Mouse (Mus musculus) E14TG2a.4 (cell line): ENCODE measurements around the gene Gper1.

Experiments
- CTCF ChIP-seq: conservative IDR thresholded peaks from 2 replicates; pipeline ENCODE4 v1.5.1; 2014; ENCODE audit warnings: low read length
- NANOG ChIP-seq: IDR thresholded peaks from 2 replicates; pipeline ENCODE4 v1.6.1; 2014; ENCODE audit warnings: borderline replicate concordance, low read length, mixed read lengths
- POU5F1 ChIP-seq: IDR thresholded peaks from 2 replicates; pipeline ENCODE4 v1.6.1; 2014; ENCODE audit warnings: low read length, borderline replicate concordance

GRCm38 (mm10) chr5:139418110-139418509, 4.8 kb upstream of the Gper1 start:
- TF ChIP-seq CTCF = no peak
- no peak for TF ChIP-seq NANOG
- TF ChIP-seq POU5F1 = no peak
